8 mouse cellular contexts compared by ENCODE assay signal in genomic region chr11:16260764-16261578, GRCm38 (mm10). TPM values are rescaled to one million over a fixed set of nuclear protein-coding genes. Genes with fewer than 3 reads are reported as not detected.
DNase-seq lines count a peak whose midpoint lies in the region; ATAC-seq and TF ChIP-seq lines count a peak whose summit lies in the region.

No protein-coding gene starts in this region.

- peak overlapping the region; percentile 54 for H3K9ac ChIP-seq in hindbrain, embryonic 12.5 days
- H3K9ac ChIP-seq in lung, embryonic 16.5 days (ENCODE audit: low read length): no peak overlapping the region

- H3K4me1 ChIP-seq in cerebellum, adult 2 months (ENCODE audit: control insufficient read depth, insufficient read depth, low read length): no peaks in the 10 kb centered on the region
- H3K4me1 ChIP-seq in hindbrain, embryonic 12.5 days: 0 out of 2 replicates have a peak, but pooled peaks cover 3% of the 10 kb centered on the region
- H3K4me1 ChIP-seq in lung, embryonic 16.5 days (replicated peaks; ENCODE audit: control insufficient read depth, insufficient read depth, low read length): no peaks in the 10 kb centered on the region; the same call in 1 of the 2 replicates

- peak; percentile 87 for DNase-seq in R1 (ENCODE audit: low read depth, low spot score)
- peak; percentile 75 to 81 for DNase-seq in cerebellum, adult 2 months
- peak; percentile 51 for DNase-seq in forelimb bud, embryonic 11.5 days (ENCODE audit: low read depth, low spot score)
- DNase-seq in layer of hippocampus, postnatal 10 days (ENCODE audit: low spot score in 2 of 2): peak; percentile 79 to 86
- peak; percentile 88 for DNase-seq in retina, postnatal 1 day

- no peaks in the 10 kb centered on the region for H3K36me3 ChIP-seq in hindbrain, embryonic 12.5 days
- no peaks in the 10 kb centered on the region for H3K36me3 ChIP-seq in lung, embryonic 16.5 days (ENCODE audit: control insufficient read depth, insufficient read depth, low read length)

- under 1% methylated on average over 40 of the region's 40 CpGs for WGBS in cerebellum, adult 2 months
- 1% methylated on average over 40 of the region's 40 CpGs for WGBS in hindbrain, embryonic 12.5 days
- WGBS in lung, embryonic 16.5 days: under 1% methylated on average over 40 of the region's 40 CpGs

- peak; percentile 77 for TF ChIP-seq CTCF in cerebellum, adult 2 months (IDR thresholded peaks at IDR 0.05; ENCODE audit: borderline replicate concordance, insufficient read depth, low read depth, low read length)

- H3K4me2 ChIP-seq in hindbrain, embryonic 12.5 days (replicated peaks): peak overlapping the region; percentile 89
- H3K4me2 ChIP-seq in lung, embryonic 16.5 days (ENCODE audit: low read depth, low read length): peak overlapping the region; percentile 48

- peak; percentile 77 for ATAC-seq in hindbrain, embryonic 12.5 days (ENCODE audit: low FRiP score)
- ATAC-seq in lung, embryonic 16.5 days (ENCODE audit: low read depth): peak; percentile 51
- ATAC-seq in activated CD4-positive, CD25-positive, alpha-beta regulatory T cell, adult 4 months: no peak

- no peak overlapping the region for H3K27ac ChIP-seq in cerebellum, adult 2 months (ENCODE audit: insufficient read depth, low read length)
- H3K27ac ChIP-seq in hindbrain, embryonic 12.5 days: no peak overlapping the region
- no peak overlapping the region for H3K27ac ChIP-seq in lung, embryonic 16.5 days (ENCODE audit: low read length)

- no peaks in the 10 kb centered on the region for H3K27me3 ChIP-seq in cerebellum, adult 2 months (ENCODE audit: control insufficient read depth, insufficient read depth, low read length)
- H3K27me3 ChIP-seq in hindbrain, embryonic 12.5 days: peaks cover 42% of the 10 kb centered on the region
- H3K27me3 ChIP-seq in lung, embryonic 16.5 days (ENCODE audit: control insufficient read depth, insufficient read depth, low read depth, low read length): peaks cover 40% of the 10 kb centered on the region

- TF ChIP-seq POLR2A in cerebellum, adult 2 months (IDR thresholded peaks at IDR 0.05; ENCODE audit: borderline replicate concordance, insufficient read depth, low read length): no peak

- peak overlapping the region; percentile 55 for H3K4me3 ChIP-seq in cerebellum, adult 2 months (replicated peaks; ENCODE audit: insufficient read depth, low read depth, low read length)
- H3K4me3 ChIP-seq in hindbrain, embryonic 12.5 days: peak overlapping the region; percentile 46
- peak overlapping the region; percentile 23 for H3K4me3 ChIP-seq in lung, embryonic 16.5 days (ENCODE audit: low read length)

- H3K9me3 ChIP-seq in hindbrain, embryonic 12.5 days (replicated peaks): no peaks in the 10 kb centered on the region
- no peaks in the 10 kb centered on the region for H3K9me3 ChIP-seq in lung, embryonic 16.5 days (ENCODE audit: control insufficient read depth, low read length)

RNA-seq across cellular contexts. Expression of gene Vstm2a, which starts 3.4 kb away (rescaled TPM):
- 35.3 and 41.1 TPM in 2 replicates for polyA plus RNA-seq in cerebellum, adult 2 months (2012; rRNA removed)
- polyA plus RNA-seq in hindbrain, embryonic 12.5 days (2016; fragmentation: Nextera tagmentation; extraction: Ambion mirVana): 13.3 and 14.4 TPM in 2 replicates
- total RNA-seq in layer of hippocampus, postnatal 10 days (2021): 100 to 1,000 TPM; 105 to 120 TPM
- polyA plus RNA-seq in lung, embryonic 16.5 days (2015; fragmentation: Nextera tagmentation; extraction: Ambion mirVana): 0.14 and 0.89 TPM in 2 replicates
- polyA plus RNA-seq in activated CD4-positive, CD25-positive, alpha-beta regulatory T cell, adult 4 months (2017; shearing (Covaris generic)): not detected
